In the genomic region with DNA sequence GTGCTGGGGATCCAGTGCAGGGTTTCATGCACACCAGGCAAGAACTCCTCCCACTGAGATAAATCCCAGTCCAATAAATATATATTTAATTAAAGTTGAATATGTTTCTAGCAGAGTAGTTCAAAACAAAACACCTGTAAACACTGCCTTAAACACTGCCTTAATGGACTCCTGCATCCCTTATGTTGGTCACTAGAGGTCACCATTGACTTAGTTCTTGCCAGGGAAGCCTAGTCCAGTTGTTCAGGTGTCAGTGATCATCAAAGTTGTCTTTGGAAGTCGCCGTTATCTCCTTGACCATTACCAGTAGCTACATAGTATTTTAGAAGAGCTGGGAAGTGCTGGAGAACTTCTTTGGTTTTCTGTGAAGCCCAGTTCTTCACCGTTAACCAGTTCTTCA, we compare ENCODE assay signal across 8 mouse cellular contexts. TPM values are rescaled to one million over a fixed set of nuclear protein-coding genes. Genes with fewer than 3 reads are reported as not detected.
DNase-seq lines count a peak whose midpoint lies in the region; ATAC-seq lines count a peak whose summit lies in the region.

No protein-coding gene starts in this region.

- 25% methylated on average over 3 of the region's 3 CpGs for WGBS in kidney, embryonic 14.5 days

- H3K4me2 ChIP-seq in kidney, embryonic 14.5 days (replicated peaks; ENCODE audit: low read depth, low read length): no peak overlapping the region

- H3K9me3 ChIP-seq in kidney, embryonic 14.5 days (ENCODE audit: control insufficient read depth, low read length): no peaks in the 10 kb centered on the region; the same call in 1 of the 2 replicates

- peak; percentile 49; the same call in 1 of the 2 replicates for ATAC-seq in kidney, embryonic 14.5 days (ENCODE audit: low FRiP score, low TSS enrichment)
- peak; percentile 62 for ATAC-seq in megakaryocyte-erythroid progenitor cell, adult 5-6 weeks (replicated peaks; ENCODE audit: low FRiP score, low TSS enrichment, poor library complexity, severe bottlenecking)

- peak; percentile 45 for DNase-seq in adrenal gland, postnatal 10 days
- DNase-seq in adrenal gland, adult 8-10 months: no peak
- peak; percentile 23 to 46 for DNase-seq in spleen, postnatal 10 days (ENCODE audit: low spot score in 2 of 2)
- no peak for DNase-seq in spleen, adult 18-20 months
- DNase-seq in thymus, postnatal 4 days: no peak
- DNase-seq in urinary bladder, postnatal 25 days (ENCODE audit: low spot score): no peak

- no peaks in the 10 kb centered on the region for H3K4me1 ChIP-seq in kidney, embryonic 14.5 days (ENCODE audit: control insufficient read depth, insufficient read depth, low read length)

- no peaks in the 10 kb centered on the region for H3K27me3 ChIP-seq in kidney, embryonic 14.5 days (ENCODE audit: control insufficient read depth, insufficient read depth, low read length)

- H3K4me3 ChIP-seq in kidney, embryonic 14.5 days (ENCODE audit: low read length): no peak overlapping the region

- H3K36me3 ChIP-seq in kidney, embryonic 14.5 days (ENCODE audit: control insufficient read depth, insufficient read depth, low read length): no peaks in the 10 kb centered on the region

- H3K9ac ChIP-seq in kidney, embryonic 14.5 days (ENCODE audit: low read depth, low read length): no peak overlapping the region

- H3K27ac ChIP-seq in kidney, embryonic 14.5 days (ENCODE audit: low read depth, low read length): no peak overlapping the region

RNA-seq across cellular contexts. Expression of a gene that starts 1.1 kb away (rescaled TPM):
- under 1 TPM; 0.39 to 0.45 TPM for total RNA-seq in adrenal gland, postnatal 10 days (2021)
- 1 to 10 TPM in 1 of 4 experiments, under 1 TPM in 3; 0.15 to 1.0 (median 0.44) TPM for total RNA-seq in adrenal gland, adult 8-10 months (2022)
- polyA plus RNA-seq in kidney, embryonic 14.5 days (2014; fragmentation: Nextera tagmentation; extraction: Ambion mirVana): 1.1 and 1.2 TPM in 2 replicates
- not detected in 2 replicates for total RNA-seq in megakaryocyte-erythroid progenitor cell, adult 5-6 weeks (2014; fragmentation: Nextera tagmentation)
- not detected in 2 replicates for total RNA-seq in megakaryocyte-erythroid progenitor cell, adult 5-6 weeks (2017)

RNA-seq across cellular contexts. Expression of a gene that starts 1.1 kb away (rescaled TPM):
- total RNA-seq in adrenal gland, postnatal 10 days (2021): 10 to 100 TPM in 1 of 2 experiments, 1 to 10 TPM in 1; 10.0 to 15.0 TPM
- 10 to 100 TPM in 2 of 4 experiments, 1 to 10 TPM in 2; 6.5 to 13.3 (median 9.5) TPM for total RNA-seq in adrenal gland, adult 8-10 months (2022)
- polyA plus RNA-seq in kidney, embryonic 14.5 days (2014; fragmentation: Nextera tagmentation; extraction: Ambion mirVana): 20.3 and 26.2 TPM in 2 replicates
- total RNA-seq in megakaryocyte-erythroid progenitor cell, adult 5-6 weeks (2014; fragmentation: Nextera tagmentation): 16.1 and 23.6 TPM in 2 replicates
- 6.0 and 20.1 TPM in 2 replicates for total RNA-seq in megakaryocyte-erythroid progenitor cell, adult 5-6 weeks (2017)

RNA-seq across cellular contexts. Expression of a gene that starts 19.9 kb away (rescaled TPM):
- total RNA-seq in adrenal gland, postnatal 10 days (2021): 1,000 to 10,000 TPM; 2,032 to 2,040 TPM
- 1,000 to 10,000 TPM; 2,860 to 3,469 (median 3,019) TPM for total RNA-seq in adrenal gland, adult 8-10 months (2022)
- polyA plus RNA-seq in kidney, embryonic 14.5 days (2014; fragmentation: Nextera tagmentation; extraction: Ambion mirVana): 1,412 and 1,461 TPM in 2 replicates
- 1,910 and 1,948 TPM in 2 replicates for total RNA-seq in megakaryocyte-erythroid progenitor cell, adult 5-6 weeks (2014; fragmentation: Nextera tagmentation)
- total RNA-seq in megakaryocyte-erythroid progenitor cell, adult 5-6 weeks (2017): 775 and 886 TPM in 2 replicates

RNA-seq across cellular contexts. Expression of a gene that starts 41.0 kb away (rescaled TPM):
- 10 to 100 TPM; 11.1 to 14.7 TPM for total RNA-seq in adrenal gland, postnatal 10 days (2021)
- total RNA-seq in adrenal gland, adult 8-10 months (2022): 10 to 100 TPM in 3 of 4 experiments, 1 to 10 TPM in 1; 9.9 to 55.1 (median 22.0) TPM
- polyA plus RNA-seq in kidney, embryonic 14.5 days (2014; fragmentation: Nextera tagmentation; extraction: Ambion mirVana): 8.3 and 10.4 TPM in 2 replicates
- total RNA-seq in megakaryocyte-erythroid progenitor cell, adult 5-6 weeks (2014; fragmentation: Nextera tagmentation): 22.8 and 23.9 TPM in 2 replicates
- total RNA-seq in megakaryocyte-erythroid progenitor cell, adult 5-6 weeks (2017): 15.9 and 18.7 TPM in 2 replicates

Comparison
In these comparisons a context has a peak if more than half of its experiments do, and no peak if none do; other contexts are left out.
1. DNase-seq: peak in adrenal gland, postnatal 10 days (single experiment) and spleen, postnatal 10 days (2 of 2); none in adrenal gland, adult 8-10 months (single experiment), spleen, adult 18-20 months (0 of 2), thymus, postnatal 4 days (single experiment) and urinary bladder, postnatal 25 days (single experiment).